Mouse (Mus musculus): ENCODE results near the gene Fgfr1op.
"Not testable (repeated sequence)": the region's sequence is repeated elsewhere in the genome, so short reads cannot be mapped to it uniquely, and the experiment has no call there.

Gene Fgfr1op

DNA sequence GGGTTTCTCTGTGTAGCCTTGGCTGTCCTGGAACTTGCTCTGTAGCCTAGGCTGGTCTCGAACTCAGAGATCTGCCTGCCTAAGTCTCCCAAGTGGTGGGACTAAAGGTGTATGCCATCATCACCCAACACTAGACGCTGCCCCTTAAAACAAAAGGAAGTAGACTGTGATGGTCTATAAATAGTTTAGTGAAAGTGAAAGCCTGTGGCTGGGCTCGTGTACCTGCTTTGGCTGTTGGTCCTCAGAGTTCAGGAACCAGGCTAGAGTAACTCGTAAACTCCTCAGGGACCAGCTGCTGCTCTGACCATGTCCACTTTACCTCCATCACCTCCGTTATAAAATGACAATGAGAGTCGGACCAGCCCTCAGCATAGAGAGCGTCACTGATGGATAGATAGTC, 5.0 kb downstream of the Fgfr1op start:
- DNase-seq (ENCODE audit: low read depth), result no peak

- no peak for DNase-seq (ENCODE audit: low read depth)
Observed at GRCm38 (mm10) chr17:8171081-8171480, 5.8 kb downstream of the Fgfr1op start.

GRCm38 (mm10) chr17:8177090-8177489, 11.8 kb downstream of the Fgfr1op start:
- no peak for DNase-seq (ENCODE audit: low read depth)

GRCm38 (mm10) chr17:8183815-8184214, 18.5 kb downstream of the Fgfr1op start:
- no peak for DNase-seq (ENCODE audit: low read depth)

DNA sequence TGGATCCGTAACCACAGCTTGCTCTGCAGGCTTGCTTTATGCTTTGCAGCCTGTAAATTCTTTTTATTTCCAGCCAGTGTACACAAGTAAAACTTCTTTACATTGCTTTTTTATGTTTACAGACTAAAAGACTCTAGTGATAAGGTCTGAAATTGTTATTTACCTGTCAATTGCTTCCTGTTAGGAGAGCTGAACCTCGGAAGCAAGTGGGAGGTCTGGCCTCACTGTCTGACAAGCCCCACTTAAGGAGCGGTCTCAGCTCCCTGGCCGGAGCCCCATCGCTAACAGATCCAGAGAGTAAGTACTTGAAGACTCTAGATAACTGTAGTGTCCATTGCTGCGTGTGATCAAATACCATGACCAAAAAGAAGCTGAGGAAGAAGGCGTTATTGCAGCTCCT, 18.9 kb downstream of the Fgfr1op start:
- no peak for DNase-seq (ENCODE audit: low read depth)

- no peak for DNase-seq (ENCODE audit: low read depth)
Observed at GRCm38 (mm10) chr17:8193678-8194077, 28.4 kb downstream of the Fgfr1op start.

DNA sequence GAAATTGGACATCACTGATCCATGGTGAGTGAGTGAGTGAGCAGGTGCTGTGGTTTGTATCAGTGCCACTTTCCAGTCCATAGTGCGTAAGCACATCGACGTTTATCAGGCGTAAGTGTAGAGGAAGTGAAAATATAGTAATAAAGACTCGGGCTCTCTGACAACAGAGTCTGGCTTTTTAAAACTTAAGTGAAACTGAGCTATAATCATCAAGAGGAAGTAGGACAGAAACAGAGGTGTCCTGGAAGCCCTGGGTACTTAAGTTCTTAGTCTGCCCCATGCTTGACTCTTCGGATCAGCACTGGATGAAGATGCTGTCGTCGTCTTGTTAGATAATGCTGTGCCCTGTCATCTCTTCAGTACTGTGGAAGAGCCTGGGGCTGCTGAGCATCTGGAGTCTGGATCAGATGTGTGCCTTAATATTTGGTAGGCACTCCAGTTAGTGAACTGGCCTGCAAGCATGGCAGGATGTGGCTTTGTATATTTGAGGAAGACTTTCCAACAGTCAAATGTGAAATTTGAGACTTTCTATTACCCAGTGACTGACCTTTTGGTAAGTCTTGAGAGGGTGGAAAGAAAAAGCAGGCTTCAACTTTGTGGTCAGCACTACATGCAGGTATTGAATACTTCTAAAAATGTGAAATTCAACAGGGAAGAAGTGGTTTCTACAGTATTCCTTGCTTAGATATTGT, 30.5 kb downstream of the Fgfr1op start:
- no peak for DNase-seq (ENCODE audit: low read depth)

- peak; percentile 50 for DNase-seq (ENCODE audit: low read depth)
Observed at GRCm38 (mm10) chr17:8197652-8198051, 32.4 kb downstream of the Fgfr1op start.

DNA sequence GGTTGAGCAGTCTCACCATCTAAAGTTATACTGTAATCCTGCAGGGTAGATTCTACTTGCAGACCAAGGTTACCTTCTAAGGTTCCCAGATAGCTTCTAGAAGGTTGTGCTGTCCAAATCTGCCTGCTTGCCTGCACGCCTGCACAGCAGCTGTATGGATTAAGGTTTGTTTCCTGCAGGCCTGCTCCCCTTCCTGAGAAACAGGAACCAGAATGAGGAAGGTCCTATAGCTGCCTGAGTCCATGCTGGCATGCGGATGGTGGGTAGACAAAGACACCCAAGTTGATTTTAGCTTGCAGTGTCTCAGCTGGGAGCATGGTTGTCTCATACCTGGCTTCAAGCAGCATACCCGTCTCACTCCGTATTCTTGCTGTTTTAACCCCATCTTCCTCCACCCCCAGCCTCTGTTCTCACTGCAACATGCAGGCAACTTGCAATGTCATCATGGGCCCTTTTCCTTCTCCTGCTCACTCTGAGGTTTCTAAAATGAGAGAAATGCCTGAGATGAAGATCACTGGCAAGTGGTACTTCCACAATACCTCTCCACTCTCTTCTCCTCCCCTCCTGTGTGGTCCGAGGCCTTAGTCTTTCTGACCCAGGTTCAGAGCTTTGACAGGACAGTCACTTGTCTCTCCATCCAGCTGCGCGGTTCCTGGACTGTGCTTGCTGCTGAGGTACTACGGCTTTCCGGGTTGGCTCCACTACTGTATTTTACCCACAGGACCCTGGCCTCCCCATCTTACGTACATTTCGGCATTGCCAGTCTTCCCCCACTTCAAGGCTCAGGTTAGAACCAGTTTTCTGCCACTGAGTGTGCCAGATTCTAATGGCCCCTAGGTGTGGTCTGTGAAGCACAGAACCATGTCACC, 34.0 kb downstream of the Fgfr1op start:
- no peak for DNase-seq (ENCODE audit: low read depth)

GRCm38 (mm10) chr17:8199936-8200330, 34.6 kb downstream of the Fgfr1op start:
- no peak for DNase-seq (ENCODE audit: low read depth)

DNA sequence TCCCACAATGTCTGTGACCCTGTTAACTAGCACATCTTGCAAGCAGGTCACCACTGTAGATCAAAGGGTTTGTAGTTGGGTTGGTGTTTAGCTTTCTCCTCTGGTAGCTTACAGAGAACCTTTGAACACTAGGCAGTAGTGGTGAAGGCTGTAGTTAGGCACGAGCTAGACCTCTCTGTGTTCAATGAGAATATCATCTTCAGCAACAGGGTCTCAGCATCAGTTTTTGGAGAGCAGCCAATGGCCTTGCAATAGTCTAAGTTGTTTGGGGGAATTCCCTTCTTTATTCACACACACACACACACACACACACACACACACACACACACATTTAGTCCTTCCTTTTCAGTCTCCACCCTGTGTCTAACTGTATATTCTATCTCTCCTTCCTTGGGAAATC, 38.2 kb downstream of the Fgfr1op start:
- DNase-seq (ENCODE audit: low read depth), result no peak

DNA sequence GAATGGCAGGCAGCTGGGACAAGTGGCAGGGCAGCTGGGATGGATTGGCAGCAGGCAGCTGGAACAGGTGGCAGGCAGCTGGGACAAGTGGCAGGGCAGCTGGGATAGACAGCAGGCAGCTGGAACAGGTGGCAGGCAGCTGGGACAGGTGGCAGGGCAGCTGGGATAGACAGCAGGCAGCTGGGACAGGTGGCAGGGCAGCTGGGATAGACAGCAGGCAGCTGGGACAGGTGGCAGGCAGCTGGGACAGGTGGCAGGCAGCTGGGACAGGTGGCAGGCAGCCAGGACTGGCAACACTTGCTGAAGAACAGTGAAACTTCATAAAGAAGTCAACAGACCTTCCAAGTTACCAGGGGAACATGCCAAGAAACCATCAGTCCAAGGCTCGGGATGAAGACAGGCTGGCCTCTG, 39.9 kb downstream of the Fgfr1op start:
- not testable (repeated sequence) for DNase-seq (ENCODE audit: low read depth)

GRCm38 (mm10) chr17:8206691-8207090, 41.4 kb downstream of the Fgfr1op start:
- no peak for DNase-seq (ENCODE audit: low read depth)

DNA sequence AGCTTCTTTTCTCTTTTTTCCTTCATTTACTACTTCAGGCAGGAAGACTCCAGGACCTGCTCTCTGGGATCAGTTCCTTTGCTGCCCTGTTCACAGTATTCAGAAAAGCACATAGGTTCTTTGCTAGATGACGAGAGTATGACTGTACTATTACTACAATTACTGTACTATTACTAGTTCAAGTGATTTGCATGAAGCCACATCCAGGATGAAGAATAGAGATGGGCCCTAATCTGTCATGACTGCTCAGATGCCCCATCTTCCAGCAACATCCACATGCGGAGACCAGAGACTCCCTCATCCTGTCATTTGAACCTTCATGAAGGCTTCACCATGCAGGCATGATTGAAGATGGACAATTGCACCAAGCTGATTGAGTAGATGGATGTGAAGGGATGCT, 44.4 kb downstream of the Fgfr1op start:
- DNase-seq (ENCODE audit: low read depth), result no peak

DNA sequence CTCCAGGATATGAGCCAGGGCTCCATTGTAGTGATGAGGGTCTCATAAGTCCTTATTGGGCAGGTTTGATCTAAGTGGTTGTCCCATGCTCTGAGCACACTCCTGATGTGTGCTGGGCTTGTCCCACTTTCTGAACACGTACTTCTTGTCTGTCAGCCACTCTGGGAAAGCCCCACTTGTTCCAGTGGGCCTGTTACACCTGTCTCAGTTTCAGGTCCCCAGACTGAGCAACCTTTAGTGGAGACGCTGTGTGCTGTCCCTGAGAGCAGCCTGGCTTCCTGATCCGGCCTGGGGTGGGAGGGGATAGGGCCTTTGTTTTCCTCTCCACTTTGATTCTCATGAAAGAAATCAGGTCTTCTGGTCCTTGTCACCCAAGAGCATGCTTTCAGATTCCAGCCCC, 44.9 kb downstream of the Fgfr1op start:
- no peak for DNase-seq (ENCODE audit: low read depth)

DNA sequence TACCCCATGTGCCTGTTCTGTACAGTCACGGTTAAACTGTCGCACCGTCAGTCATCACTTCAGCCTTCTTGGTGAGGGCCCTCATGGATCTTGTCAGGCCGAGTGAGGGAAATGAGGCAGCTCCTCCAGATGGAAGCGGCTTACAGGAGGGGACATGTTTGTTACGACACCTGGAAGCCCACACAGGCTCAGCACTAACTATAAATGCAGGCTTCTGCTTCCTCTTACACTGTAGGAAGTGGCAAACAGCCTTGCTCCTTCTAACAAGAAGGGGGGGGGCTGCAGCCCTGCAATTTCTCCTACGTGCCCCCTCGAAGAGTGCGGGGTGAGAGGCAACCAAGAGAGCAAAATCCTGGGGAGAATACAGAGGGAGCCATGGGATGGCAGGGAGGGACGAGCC, 45.4 kb downstream of the Fgfr1op start:
- no peak for DNase-seq (ENCODE audit: low read depth)

- DNase-seq (ENCODE audit: low read depth), result no peak
Observed at GRCm38 (mm10) chr17:8211399-8211798, 46.1 kb downstream of the Fgfr1op start.

- DNase-seq (ENCODE audit: low read depth), result no peak
Observed at GRCm38 (mm10) chr17:8214369-8214768, 49.1 kb downstream of the Fgfr1op start.

- DNase-seq (ENCODE audit: low read depth), result no peak
Observed at GRCm38 (mm10) chr17:8215016-8215745, 49.9 kb downstream of the Fgfr1op start.

DNA sequence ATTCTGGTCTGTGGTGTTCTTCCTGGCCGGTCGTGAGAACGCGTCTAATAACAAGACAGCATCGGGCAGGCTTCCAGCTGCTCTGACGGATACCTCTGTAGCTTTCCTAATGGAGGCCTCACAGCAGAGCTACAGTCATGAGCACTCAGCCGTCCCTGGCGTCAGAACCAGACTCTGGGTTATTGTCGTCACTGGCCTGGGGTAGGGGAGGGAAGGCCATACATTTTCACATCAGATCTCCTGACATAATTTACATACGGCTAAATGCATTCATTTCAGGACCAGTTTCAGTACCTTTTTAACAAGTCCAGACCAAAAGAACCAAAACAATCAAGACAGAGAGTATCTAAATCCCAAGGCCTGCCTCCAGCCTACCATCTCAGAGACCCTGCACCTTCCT, 57.9 kb downstream of the Fgfr1op start:
- DNase-seq (ENCODE audit: low read depth), result peak; percentile 13

- no peak for DNase-seq (ENCODE audit: low read depth)
Observed at GRCm38 (mm10) chr17:8224072-8224471, 58.8 kb downstream of the Fgfr1op start.

DNA sequence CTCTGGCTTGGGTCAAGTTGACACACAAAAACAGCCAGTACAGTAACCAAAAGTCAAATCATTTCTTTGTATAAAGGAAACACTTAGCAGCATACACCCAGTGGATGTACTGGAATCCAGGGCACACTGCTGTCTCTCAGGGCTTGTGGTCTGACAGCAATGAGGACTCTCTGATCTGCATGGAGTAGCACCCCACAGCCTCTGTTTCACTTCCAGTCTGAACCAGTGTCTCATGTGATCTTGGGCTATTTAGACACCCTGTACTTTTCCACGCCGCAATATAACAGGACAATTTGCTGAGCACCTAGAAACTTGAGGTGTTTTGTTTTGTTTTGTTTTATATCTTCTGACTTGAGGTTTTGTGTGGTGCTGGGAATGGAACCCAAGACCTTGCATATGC, 59.9 kb downstream of the Fgfr1op start:
- DNase-seq (ENCODE audit: low read depth), result no peak

DNA sequence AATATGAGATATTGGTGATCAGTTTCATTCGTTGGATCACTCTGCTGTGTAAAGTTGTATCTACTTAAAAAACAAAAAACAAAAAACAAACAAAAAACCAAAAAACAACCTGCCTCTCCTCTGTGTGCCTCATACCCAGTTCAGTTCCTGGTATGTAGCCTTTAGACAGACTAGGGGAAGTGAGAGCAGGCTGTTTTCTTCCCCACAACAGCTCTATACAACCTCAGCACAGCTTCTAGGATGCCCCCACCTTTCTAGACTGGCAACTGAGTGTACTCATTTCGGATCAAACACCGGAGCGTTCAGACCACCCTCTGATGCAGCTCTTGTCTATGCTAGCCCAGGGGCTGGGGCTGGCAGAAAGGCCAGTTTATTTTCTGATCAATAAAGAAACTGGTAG, 60.4 kb downstream of the Fgfr1op start:
- DNase-seq (ENCODE audit: low read depth), result no peak

Data from NIH3T3 (cell line).